In genomic region chr8:70609368-70609848, GRCm38 (mm10) we compare ENCODE assay signal across 9 mouse cellular contexts. TPM values are rescaled to one million over a fixed set of nuclear protein-coding genes. Genes with fewer than 3 reads are reported as not detected.
DNase-seq lines count a peak whose midpoint lies in the region; ATAC-seq and TF ChIP-seq lines count a peak whose summit lies in the region.
"Had no signal": no experiment of that assay in that cellular context is flagged by ENCODE, and none has a peak within 500 bp of the region (broad histone marks: within the 10 kb centered on the region; RNA-seq: fewer than 3 reads in every experiment).

No protein-coding gene starts in this region.

- peak; percentile 40 for ATAC-seq in forebrain, embryonic 14.5 days

- peak overlapping the region; percentile 51 for H3K9ac ChIP-seq in forebrain, embryonic 14.5 days (ENCODE audit: low read length)

- peak; percentile 97 for DNase-seq in ES-CJ7 (ENCODE audit: low read depth, low spot score)
- peak; percentile 66 for DNase-seq in forebrain, embryonic 14.5 days (ENCODE audit: low spot score)
- peak; percentile 93 for DNase-seq in heart, postnatal 4 days
- peak in 1 of 2 experiments; percentile 60 for DNase-seq in layer of hippocampus, adult 2 months (ENCODE audit: low spot score in 2 of 2)
- DNase-seq in lung, postnatal 25 days (ENCODE audit: low spot score) = peak; percentile 93
- DNase-seq in ovary, postnatal 14 days (ENCODE audit: low spot score) = peak; percentile 82
- DNase-seq in urinary bladder, adult 2 months (ENCODE audit: low spot score) = peak; percentile 72

- no peaks in the 10 kb centered on the region for H3K9me3 ChIP-seq in forebrain, embryonic 14.5 days (replicated peaks; ENCODE audit: control insufficient read depth, low read length)

- no peak for TF ChIP-seq CTCF in bone marrow, adult 2 months (IDR thresholded peaks at IDR 0.05; ENCODE audit: control insufficient read depth, insufficient read depth, low read length)
- TF ChIP-seq CTCF in layer of hippocampus, adult 2 months (conservative IDR thresholded peaks at IDR 0.05) = no peak

- peak; percentile 67; the same call in 1 of the 2 replicates for TF ChIP-seq POLR2A in bone marrow, adult 2 months (IDR thresholded peaks at IDR 0.05; ENCODE audit: borderline replicate concordance, control insufficient read depth, low read depth, low read length)

- H3K4me1 ChIP-seq in bone marrow, adult 2 months (ENCODE audit: control insufficient read depth, insufficient read depth, low read length) = peaks cover 7% of the 10 kb centered on the region
- H3K4me1 ChIP-seq in forebrain, embryonic 14.5 days (ENCODE audit: control insufficient read depth, insufficient read depth, low read length) = peaks cover 34% of the 10 kb centered on the region

- peaks cover 4% of the 10 kb centered on the region; the same call in 1 of the 2 replicates for H3K27me3 ChIP-seq in forebrain, embryonic 14.5 days (replicated peaks; ENCODE audit: control insufficient read depth, insufficient read depth, low read length)

- H3K36me3 ChIP-seq in forebrain, embryonic 14.5 days (ENCODE audit: control insufficient read depth, insufficient read depth, low read length) = no peaks in the 10 kb centered on the region

- H3K4me2 ChIP-seq in forebrain, embryonic 14.5 days (ENCODE audit: low read length) = peak overlapping the region; percentile 85

- under 1% methylated on average over 39 of the region's 39 CpGs for WGBS in bone marrow, adult 2 months
- WGBS in forebrain, embryonic 14.5 days = 2% methylated on average over 33 of the region's 39 CpGs

- H3K4me3 ChIP-seq in bone marrow, adult 2 months (replicated peaks; ENCODE audit: control insufficient read depth, low read depth, low read length) = peak overlapping the region; percentile 63
- peak overlapping the region; percentile 31 for H3K4me3 ChIP-seq in forebrain, embryonic 14.5 days (ENCODE audit: low read depth, low read length)
- H3K4me3 ChIP-seq in layer of hippocampus, adult 2 months = peak overlapping the region; percentile 48

- H3K27ac ChIP-seq in bone marrow, adult 2 months (ENCODE audit: control insufficient read depth, insufficient read depth, low read depth, low read length, poor library complexity) = peak overlapping the region; percentile 90
- H3K27ac ChIP-seq in forebrain, embryonic 14.5 days (ENCODE audit: low read depth, low read length) = peak overlapping the region; percentile 78
- peak overlapping the region; percentile 99 for H3K27ac ChIP-seq in layer of hippocampus, adult 2 months

RNA-seq across cellular contexts. Expression of gene Ssbp4, which starts 0.7 kb away (rescaled TPM):
- 45.2 and 107 TPM in 2 replicates for polyA plus RNA-seq in bone marrow, adult 2 months (2011; ENCODE audit: insufficient read depth, insufficient read length, low replicate concordance, missing spikeins)
- 135 and 147 TPM in 2 replicates for polyA plus RNA-seq in forebrain, embryonic 14.5 days (2014; fragmentation: Nextera tagmentation; extraction: Ambion mirVana)
- total RNA-seq in heart, postnatal 4 days (2021) = 10 to 100 TPM; 73.8 to 78.5 TPM
- total RNA-seq in layer of hippocampus, adult 2 months (2021) = 100 to 1,000 TPM; 274 to 297 TPM
- 73.5 and 74.6 TPM in 2 replicates for polyA plus RNA-seq in urinary bladder, adult 2 months (2012; rRNA removed)

RNA-seq across cellular contexts. Expression of gene Lrrc25, which starts 6.5 kb away (rescaled TPM):
- polyA plus RNA-seq in bone marrow, adult 2 months (2011; ENCODE audit: insufficient read depth, insufficient read length, low replicate concordance, missing spikeins) = 3.4 and 18.8 TPM in 2 replicates
- 0.89 and 1.9 TPM in 2 replicates for polyA plus RNA-seq in forebrain, embryonic 14.5 days (2014; fragmentation: Nextera tagmentation; extraction: Ambion mirVana)
- 1 to 10 TPM; 1.1 to 1.5 TPM for total RNA-seq in heart, postnatal 4 days (2021)
- total RNA-seq in layer of hippocampus, adult 2 months (2021) = under 1 TPM; 0.54 to 0.97 TPM
- polyA plus RNA-seq in urinary bladder, adult 2 months (2012; rRNA removed) = 5.2 and 6.2 TPM in 2 replicates

RNA-seq across cellular contexts. Expression of gene Isyna1, which starts 15.2 kb away (rescaled TPM):
- 11.2 and 23.7 TPM in 2 replicates for polyA plus RNA-seq in bone marrow, adult 2 months (2011; ENCODE audit: insufficient read depth, insufficient read length, low replicate concordance, missing spikeins)
- 59.0 and 75.1 TPM in 2 replicates for polyA plus RNA-seq in forebrain, embryonic 14.5 days (2014; fragmentation: Nextera tagmentation; extraction: Ambion mirVana)
- 10 to 100 TPM; 38.9 to 41.6 TPM for total RNA-seq in heart, postnatal 4 days (2021)
- total RNA-seq in layer of hippocampus, adult 2 months (2021) = 10 to 100 TPM; 41.4 to 46.4 TPM
- polyA plus RNA-seq in urinary bladder, adult 2 months (2012; rRNA removed) = 37.9 and 49.6 TPM in 2 replicates

RNA-seq across cellular contexts. Expression of gene Gdf15, which starts 22.8 kb away (rescaled TPM):
- polyA plus RNA-seq in bone marrow, adult 2 months (2011; ENCODE audit: insufficient read depth, insufficient read length, low replicate concordance, missing spikeins) = 3.1 TPM in 1 of 2 replicates, not detected in the other
- 0.16 and 0.20 TPM in 2 replicates for polyA plus RNA-seq in forebrain, embryonic 14.5 days (2014; fragmentation: Nextera tagmentation; extraction: Ambion mirVana)
- total RNA-seq in heart, postnatal 4 days (2021) = 1 to 10 TPM; 2.7 to 3.5 TPM
- under 1 TPM in 1 of 2 experiments, not detected in 1; 0.25 TPM for total RNA-seq in layer of hippocampus, adult 2 months (2021)
- 0.84 and 1.1 TPM in 2 replicates for polyA plus RNA-seq in urinary bladder, adult 2 months (2012; rRNA removed)
- total RNA-seq: layer of hippocampus, postnatal 36 days had no signal

RNA-seq across cellular contexts. Expression of gene Pgpep1, which starts 50.8 kb away (rescaled TPM):
- polyA plus RNA-seq in bone marrow, adult 2 months (2011; ENCODE audit: insufficient read depth, insufficient read length, low replicate concordance, missing spikeins) = 4.3 and 21.1 TPM in 2 replicates
- polyA plus RNA-seq in forebrain, embryonic 14.5 days (2014; fragmentation: Nextera tagmentation; extraction: Ambion mirVana) = 85.7 and 101 TPM in 2 replicates
- total RNA-seq in heart, postnatal 4 days (2021) = 10 to 100 TPM; 32.2 to 38.4 TPM
- total RNA-seq in layer of hippocampus, adult 2 months (2021) = 10 to 100 TPM; 25.4 to 29.1 TPM
- 19.2 and 20.6 TPM in 2 replicates for polyA plus RNA-seq in urinary bladder, adult 2 months (2012; rRNA removed)
